Mouse (Mus musculus) right cerebral cortex, postnatal 10 days (tissue): ENCODE results near the gene Gm21958.
A peak's percentile ranks its signal among the peaks of the same experiment; 100 is the strongest.
"Not testable (repeated sequence)": the region's sequence is repeated elsewhere in the genome, so short reads cannot be mapped to it uniquely, and the experiment has no call there.

ENCODE experiments used
- DNase-seq, 2 experiments: peaks; one replicate each; pipeline ENCODE4 v3.0.0; 2021; ENCODE audit warnings: low spot score in 2 of 2

Gene Gm21958

DNA sequence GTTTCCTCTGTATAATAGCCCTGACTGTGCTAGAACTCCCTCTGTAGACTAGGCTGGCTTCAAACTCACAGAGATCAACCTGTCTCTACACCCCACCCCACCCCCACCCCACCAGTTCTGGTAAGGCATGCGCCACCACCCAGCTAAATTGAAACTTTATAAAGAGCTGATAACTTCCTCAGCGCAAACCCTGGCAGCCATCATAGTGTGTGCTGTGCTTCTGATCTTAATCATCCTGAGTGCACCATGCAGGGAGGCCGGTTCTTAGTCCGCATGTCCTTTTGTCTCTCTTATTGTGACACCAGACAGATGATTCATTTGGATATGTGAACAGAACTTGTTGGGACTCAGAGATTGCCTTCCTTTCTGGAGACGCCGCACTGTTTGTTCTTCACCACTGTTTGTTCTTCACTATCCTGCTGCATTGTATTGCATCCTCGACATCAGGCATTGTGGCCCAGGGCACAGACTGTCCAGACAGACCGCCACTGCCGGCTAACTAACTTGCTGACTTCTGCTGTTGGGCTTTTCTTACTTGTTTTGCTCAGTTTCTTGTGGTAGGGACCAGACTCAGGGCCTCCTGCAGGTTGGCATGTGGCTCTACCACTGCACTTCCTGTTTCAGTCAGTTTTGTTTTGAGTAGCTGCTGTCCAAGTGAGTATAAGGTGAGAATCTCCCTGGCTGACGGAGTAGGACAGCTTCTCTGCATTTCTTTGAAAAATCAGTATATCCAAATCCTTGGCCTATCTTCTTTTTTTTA is 9.8 kb upstream of the Gm21958 start:
- no peak for DNase-seq

DNA sequence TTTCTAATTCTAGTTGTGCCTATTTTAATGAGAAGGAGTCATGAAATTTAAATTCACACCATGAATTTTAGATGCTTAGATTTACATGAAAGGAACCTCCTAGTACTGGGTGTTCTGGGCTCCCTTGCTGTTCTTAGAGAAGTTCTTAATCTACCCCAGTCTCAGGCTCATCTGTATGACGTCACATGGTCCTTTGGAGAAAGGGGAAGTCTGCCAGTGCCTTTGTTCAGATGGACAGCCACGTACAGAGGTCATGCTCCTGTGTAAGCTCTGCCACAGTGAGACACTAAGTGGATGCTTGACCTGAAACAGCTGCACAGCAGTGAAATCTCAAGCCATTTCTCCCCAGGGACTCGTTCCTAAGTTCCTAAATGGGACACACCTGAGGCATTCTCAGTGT is 4.8 kb upstream of the Gm21958 start:
- DNase-seq: no peak

DNA sequence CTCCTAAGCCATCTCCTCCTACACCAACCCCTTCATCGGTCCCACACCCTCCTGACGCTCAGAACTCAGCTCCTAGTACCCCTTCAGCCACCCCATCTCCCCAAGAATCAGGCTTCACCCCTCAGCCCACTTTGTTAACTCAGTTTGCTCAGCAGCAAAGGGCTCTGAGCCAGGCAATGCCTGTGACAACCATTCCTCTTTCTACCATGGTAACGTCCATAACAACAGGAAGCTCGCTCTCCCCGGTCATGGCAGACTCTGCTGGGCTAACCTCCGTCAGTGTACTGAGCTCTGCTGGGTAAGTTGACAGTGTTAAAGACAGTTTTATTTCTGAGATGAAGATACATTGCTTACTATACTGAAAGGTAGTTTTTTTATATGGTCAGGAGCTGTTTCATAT is 3.2 kb upstream of the Gm21958 start:
- no peak for DNase-seq

DNA sequence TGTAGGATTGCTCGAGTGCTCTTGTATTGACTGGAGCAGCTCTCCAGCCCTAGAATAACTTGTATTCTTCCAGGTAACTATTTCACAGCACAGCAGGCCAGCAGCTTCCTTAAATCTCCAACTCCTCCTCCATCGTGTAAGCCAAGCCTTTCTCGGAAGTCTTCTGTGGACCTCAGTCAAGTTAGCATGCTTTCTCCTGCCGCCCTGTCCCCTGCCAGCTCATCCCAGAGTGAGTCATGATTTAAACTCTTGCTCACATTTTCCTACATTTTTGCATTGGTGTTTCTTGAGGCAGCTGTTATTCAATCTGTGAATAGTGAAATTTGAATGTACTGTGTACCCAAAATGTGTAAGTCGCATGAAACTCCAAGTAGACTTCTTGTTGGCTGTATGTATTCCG is 1.3 kb upstream of the Gm21958 start:
- DNase-seq: no peak

DNA sequence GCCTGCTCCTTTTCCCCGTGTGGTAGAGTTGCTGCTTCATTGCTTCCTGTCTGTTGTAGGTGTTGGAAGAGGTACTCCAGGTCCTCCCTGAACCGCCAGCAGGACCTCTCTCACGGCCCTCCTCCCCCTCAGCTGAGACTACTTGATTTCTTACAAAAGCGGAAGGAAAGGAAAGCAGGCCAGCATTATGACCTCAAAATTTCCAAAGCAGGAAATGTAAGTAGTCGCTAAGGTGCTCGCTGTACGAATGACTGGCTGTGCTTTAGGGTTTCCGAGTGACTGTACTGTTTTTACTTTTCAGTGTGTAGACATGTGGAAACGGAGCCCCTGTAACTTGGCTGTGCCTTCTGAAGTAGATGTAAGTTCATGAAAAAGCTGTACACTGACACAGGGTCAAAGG is 5.2 kb downstream of the Gm21958 start:
- DNase-seq: no peak

DNA sequence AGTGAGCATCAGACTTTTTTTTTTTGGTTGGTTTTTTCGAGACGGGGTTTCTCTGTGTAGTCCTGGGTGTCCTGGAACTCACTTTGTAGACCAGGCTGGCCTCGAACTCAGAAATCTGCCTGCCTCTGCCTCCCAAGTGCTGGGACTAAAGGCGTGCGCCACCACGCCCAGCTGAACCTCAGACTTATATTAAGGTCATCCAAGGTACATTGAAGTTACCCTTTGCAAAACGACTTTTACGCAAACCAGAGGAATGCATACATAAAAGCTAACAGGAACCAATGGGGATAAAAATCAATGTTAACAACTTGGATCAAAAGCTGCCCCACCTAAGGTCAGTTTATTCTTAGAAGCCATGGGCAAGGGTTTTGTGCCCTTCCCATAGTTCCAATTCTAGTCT is 10.0 kb downstream of the Gm21958 start:
- not testable (repeated sequence) for DNase-seq

DNA sequence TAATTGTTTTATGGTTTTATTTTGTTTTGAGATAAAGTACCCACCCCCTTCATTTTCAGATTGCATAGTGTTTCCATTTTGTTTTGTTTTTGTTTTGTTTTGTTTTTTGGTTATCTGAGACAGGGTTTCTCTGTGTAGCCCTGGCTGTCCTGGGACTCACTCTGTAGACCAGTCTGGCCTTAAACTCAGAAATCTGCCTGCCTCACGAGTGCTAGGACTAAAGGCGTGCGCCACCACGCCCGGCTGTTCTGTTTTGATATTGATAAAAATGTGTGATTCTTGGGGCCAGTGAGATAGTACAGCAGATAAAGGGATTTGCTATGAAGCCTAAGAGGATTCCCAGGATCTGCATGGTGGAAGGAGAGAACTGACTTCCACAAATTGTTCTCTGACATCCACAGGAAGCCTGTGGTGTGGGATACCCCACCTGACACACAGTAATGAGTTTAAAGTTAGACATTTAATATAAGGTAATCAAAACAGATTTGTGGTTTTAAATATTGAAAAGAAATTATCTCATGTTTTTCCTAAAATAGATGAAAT is 14.3 kb downstream of the Gm21958 start:
- no peak for DNase-seq

DNA sequence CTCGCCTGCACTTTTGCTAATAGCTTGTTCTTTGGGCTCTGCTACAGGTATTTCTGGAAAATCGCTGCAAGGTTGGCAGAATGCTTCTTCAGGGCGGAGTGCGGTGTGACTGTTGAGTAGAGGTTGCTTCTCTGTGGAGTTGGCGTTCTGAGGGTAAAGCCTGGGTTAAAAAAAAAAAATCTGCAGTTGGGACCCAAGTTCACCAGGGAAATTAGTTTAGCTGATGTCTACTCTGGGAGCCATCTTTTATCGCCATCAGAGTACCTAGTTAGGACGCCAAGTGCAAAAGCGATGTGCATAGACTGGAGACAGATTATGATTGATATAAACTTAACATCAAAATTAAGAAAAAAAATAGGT is 21.1 kb downstream of the Gm21958 start:
- DNase-seq: no peak

DNA sequence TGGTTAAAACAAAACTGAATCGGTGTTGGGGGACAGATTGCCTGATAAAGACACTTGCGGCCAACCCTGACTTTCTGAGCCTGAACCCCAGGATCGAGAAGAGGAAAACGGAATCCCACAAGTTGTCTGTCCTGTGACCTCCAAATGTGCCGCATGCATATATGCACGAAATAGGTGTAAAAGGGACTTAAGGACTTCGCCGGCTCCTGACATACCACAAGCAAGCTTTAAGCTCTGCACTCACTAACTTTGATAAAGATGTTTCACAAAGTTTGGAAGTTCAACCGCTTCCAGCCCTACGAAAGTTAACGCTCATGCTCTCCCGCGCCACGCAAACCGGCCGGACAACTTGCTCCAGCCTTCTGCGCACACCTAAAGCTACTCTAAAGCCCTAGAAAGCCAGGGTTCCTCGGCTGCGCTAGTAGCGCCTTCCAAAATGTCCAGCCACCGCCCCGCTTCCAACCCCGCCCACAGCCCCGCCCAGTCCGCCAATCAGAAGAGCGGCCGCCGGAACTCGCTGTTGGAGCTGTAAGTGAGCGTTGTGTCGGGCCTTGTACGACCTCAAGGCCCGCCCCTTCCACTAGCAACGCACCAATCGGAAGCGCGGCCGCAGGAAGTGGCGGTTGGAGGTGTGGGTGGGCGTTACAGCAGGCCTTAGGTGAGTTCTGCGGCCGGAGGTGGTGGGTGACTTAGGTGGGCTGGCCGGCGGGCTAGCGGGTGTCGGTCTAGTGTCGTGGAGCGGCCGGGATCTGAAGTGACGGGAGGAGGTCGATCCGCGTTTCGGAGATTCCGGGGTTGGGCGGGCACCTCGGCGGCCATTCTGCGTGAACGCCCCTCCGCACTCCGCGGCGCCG is 21.7 kb downstream of the Gm21958 start, which contains the start of gene Supt20:
Supt20 (plus strand) TSS at position 606 of the 854 bp plus-strand sequence.
- peak; percentile 96 to 97 for DNase-seq

DNA sequence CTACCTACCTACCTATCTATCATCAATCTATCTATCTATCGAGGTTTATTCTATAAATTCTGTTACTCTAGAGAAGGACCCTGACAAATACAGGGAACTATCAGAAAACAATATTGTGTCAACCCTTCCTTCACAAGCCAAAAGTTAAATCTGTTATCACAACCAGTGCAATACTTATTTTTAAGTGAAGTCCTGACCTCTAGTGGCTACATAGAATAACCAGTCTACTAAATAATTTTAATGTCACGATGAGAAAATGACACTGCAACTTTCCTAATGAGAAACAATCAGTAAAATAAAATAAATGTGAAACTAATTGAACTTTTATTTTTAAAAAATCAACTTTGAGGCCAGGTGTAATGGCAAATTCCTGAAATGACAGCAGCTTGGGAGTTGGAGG is 25.1 kb downstream of the Gm21958 start:
- no peak for DNase-seq

DNA sequence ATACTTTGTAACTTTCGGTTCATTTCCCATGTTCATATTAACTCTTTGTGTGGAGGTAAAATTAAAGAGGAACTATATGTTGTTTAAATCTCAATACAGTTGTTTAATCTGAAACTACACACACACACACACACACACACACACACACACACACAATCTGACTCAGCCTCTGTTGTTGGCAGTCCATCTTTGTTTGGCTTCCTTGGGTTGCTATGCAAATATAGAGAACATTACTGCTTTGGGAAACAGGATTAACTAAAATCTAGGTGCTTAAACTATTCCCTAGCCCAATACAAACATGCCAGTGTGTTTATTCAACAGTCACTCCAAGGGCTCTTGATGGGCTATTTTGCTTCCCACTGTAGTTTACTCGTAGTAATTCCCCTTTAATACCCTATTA is 26.9 kb downstream of the Gm21958 start:
- no peak for DNase-seq

DNA sequence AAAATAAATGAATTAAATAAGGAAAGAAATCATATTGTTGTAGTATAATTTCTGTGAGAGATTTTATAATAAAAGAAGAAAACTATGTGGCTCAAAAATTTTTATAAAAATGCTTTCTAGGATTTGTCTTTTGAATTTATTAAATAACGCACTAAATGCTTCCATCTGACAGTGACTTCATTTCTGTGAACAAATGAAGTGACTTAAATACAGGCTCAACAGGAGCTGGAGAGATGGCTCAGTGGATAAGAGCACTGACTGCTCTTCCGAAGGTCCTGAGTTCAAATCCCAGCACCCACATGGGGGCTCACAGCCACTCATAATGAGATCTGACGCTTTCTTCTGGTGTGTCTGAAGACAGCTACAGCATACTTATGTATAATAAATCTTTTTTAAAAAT is 29.0 kb downstream of the Gm21958 start:
- no peak for DNase-seq

DNA sequence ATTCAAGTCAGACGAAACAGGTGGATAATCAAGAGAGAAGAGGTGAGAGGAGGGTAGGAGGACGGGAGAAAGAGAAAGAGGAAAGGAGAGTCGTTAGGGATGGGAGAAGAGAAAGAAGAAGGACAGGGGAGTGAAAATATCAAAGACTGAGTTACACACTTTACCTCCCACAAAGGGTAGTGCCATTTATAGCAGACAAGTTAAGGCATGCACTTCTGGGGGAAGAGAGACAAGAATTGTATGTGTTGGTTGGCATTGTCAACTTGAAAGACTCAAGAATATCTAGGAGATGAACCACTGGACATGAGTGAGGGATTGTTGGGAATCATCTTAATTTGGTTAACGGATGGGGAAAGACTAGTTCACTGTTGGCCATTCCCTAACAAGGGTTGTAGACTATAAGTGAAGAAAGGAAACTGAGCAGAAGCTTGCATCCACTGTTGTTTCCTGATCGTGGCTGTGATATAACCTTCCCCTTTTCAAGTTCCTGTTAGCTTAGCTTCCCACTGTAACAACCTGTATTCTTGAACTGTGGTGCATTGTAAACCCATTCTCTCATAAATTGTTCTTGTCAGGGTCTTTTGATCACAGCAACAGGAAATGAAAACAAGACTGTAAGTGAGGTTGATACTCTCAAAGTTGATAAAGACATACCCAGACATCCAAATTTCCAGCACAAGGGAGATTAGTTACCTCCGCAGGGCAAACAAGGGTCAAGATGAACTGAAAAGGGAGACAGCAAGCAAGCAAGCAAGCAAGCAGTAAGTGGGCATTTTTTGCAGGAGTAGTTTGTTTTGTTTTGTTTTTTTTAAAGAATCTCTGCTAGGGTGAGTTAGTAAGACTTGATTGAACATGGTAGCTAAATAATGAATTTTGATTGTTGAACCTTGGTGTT is 32.6 kb downstream of the Gm21958 start:
- DNase-seq: no peak

DNA sequence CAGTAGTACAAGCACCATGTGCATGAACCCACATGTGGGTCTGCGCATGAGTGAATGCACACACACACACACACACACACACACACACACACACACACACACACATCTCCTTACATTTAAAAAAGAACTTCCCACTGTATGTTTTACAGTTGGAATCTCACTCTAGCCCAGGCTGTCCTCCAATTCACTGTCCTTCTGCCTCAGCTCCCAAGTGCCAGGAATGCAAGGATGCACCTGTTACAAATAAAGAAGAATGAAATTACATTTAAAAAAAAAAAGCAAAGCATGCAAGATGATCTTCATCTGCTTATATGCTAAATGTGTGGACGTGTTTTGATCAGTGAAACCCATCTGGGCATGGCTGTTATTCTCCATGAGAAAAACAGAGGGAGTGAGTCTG is 37.3 kb downstream of the Gm21958 start:
- DNase-seq: peak; percentile 32 to 49

DNA sequence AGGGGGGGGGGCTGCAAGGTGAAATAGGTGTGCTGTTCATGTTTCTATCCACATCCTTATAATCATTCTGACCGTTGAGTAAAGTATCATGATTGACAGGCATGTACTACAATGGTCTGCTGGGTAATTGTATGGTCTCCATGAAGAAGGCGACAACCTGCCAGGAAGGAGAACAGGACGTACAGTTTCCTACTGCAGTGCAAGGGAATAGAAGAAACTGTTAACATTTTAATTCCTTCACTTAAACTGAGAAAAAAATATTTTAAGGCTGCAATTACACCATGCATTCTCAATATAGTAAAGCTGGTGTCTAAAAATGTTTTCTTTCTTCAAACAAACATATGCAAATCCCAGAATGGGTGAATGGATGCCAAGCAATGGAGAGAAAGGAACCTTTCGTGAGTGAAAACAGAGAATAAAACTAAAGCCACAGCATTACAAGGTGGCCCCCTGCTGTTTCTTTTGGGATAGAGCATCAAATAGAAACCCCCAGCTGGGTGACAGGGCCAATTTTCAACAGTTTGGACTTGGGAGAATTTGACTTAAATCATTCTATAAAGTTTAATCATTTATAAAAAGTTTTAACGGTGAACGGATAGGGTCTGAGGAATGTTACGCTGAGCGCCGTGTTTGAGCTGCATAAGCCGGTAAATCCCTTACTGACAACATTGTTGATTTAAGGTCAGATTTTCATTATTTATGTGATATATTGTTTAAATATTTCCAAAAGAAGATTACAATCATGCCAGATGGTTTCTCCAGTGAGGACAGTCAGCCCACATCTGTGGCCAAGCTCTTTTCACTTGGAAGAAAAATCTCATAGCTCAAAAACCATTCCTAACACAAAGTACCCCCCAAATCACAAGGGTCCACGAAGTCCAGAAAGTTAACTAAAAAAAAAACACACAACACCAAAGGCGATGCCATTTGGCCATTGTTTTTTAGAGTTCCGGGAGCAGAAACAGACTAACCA is 41.3 kb downstream of the Gm21958 start:
- DNase-seq: peak; percentile 83

DNA sequence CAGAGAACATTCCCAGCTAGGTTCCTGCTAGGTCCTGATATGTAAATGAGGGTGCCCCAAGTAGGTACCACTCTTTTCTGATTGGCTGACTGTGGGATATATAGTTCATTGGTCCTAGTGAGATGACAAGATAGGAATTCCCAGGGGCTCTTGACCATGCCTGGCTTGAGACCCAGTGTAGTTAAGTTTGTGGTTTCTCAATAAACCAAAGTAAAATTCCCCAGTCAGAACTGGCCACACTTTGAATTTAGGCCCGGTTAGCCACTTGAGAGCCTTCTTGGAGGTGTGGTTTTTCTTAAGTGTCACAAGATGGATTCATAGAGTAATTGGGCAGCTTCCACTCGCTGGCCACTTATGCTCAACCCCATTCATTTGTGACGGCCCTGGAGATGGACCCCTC is 42.0 kb downstream of the Gm21958 start:
- no peak for DNase-seq

DNA sequence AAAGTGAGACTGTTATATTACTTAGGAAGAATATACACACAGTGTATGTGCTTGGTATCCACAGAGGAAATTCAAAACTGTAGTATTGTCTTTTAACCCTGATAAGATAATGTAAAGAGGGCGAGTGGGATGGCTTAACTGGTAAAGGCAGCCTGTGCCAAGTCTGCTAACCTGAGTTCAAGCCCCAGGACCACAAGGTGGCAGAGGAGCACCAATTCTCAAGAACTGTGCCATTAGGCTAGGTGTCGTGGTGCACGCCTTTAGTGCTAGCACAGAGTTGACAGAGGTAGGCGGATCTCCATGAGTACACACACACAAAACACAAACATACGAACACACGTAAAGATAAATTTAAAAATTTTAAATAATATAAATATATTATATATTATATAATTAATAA is 44.6 kb downstream of the Gm21958 start:
- DNase-seq: no peak

DNA sequence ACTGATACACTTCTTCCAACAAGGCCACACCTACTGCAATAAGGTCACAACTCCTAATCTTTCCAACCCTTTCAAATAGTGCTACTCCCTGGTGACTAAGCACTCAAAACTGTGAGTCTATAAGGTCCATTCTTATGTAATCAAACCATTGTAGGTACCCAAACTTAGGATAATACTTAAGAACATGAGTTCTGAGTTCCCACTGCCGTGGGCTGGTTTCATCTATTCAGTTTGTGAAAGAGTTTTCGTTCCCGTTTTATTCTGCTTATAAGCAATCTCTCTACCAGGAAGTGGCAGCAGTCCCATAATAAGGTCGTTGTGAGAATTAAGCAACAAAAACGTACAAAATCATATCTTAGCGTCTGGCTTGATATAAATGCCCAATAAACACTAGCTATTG is 45.4 kb downstream of the Gm21958 start:
- no peak for DNase-seq

DNA sequence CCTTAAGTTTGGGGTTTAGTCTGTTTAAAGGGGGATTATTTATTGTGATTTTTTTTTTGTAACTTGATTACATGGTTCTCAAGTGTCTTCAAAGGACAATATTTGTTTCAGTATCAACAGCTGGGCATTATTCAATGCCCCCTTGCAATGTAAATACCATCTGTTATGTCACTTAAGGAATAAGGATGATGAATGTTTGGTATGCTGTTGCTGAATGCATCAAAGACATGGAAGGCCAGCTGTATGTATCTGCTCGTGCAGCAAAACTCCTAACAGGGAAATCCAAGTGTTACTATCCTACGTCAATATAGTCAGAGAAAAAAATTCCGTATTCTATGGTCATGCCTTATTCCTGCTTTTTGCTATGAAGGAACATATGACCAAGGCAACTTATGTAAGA is 46.0 kb downstream of the Gm21958 start:
- no peak for DNase-seq
